Mouse (Mus musculus) CH12.LX (cell line): Measurements from ENCODE around the gene Matn3. TPM values are rescaled to one million over a fixed set of nuclear protein-coding genes. Genes with fewer than 3 reads are reported as not detected.

ENCODE experiments used
- DNase-seq: peaks from one replicate; pipeline ENCODE4 v3.0.0-alpha.2; 2013; ENCODE audit errors: extremely low read depth
- H3K27ac ChIP-seq: 2 replicates; pipeline ENCODE4 v1.5.1; 2012; ENCODE audit warnings: low read depth, mild to moderate bottlenecking, control low read depth, moderate library complexity; ENCODE audit not compliant: insufficient read depth
- H3K27me3 ChIP-seq: replicated peaks from 2 replicates; pipeline ENCODE3; 2012; ENCODE audit warnings: inconsistent platforms
- H3K36me3 ChIP-seq, 2 experiments: replicated peaks in 1 of 2; 2 replicates each; pipeline versions ENCODE3 to v1.6.1; 2012; ENCODE audit warnings: inconsistent platforms in 1 of 2, low read length in 1 of 2, mild to moderate bottlenecking in 1 of 2, mixed read lengths in 1 of 2, moderate library complexity in 1 of 2; ENCODE audit not compliant: control insufficient read depth in 1 of 2, insufficient read depth in 1 of 2
- H3K4me1 ChIP-seq, 2 experiments: 2 replicates each; pipeline ENCODE4 v1.6.1; 2012; ENCODE audit warnings: inconsistent platforms in 1 of 2, moderate library complexity in 1 of 2; ENCODE audit not compliant: insufficient read depth in 2 of 2, control insufficient read depth in 1 of 2
- H3K4me2 ChIP-seq: 2 replicates; pipeline ENCODE4 v1.6.1; 2012; ENCODE audit warnings: low read depth, mild to moderate bottlenecking, control low read depth; ENCODE audit not compliant: poor library complexity, insufficient read depth, severe bottlenecking
- H3K4me3 ChIP-seq, 3 experiments: fragments of 150-350 bp in 1 of 3; sonication (generic) in 1 of 3; replicated peaks in 1 of 3; 2 replicates each; pipeline versions ENCODE3 to v1.5.1; 2011 to 2012; ENCODE audit warnings: low read depth in 2 of 3, low read length in 2 of 3, mild to moderate bottlenecking in 2 of 3, moderate library complexity in 2 of 3, control low read depth in 1 of 3, improper control_type of control experiment in 1 of 3, inconsistent platforms in 1 of 3, mixed read lengths in 1 of 3; ENCODE audit not compliant: poor library complexity in 1 of 3
- H3K79me2 ChIP-seq: replicated peaks from 2 replicates; pipeline ENCODE4 v1.6.1; 2012; ENCODE audit warnings: mild to moderate bottlenecking, moderate library complexity; ENCODE audit not compliant: control insufficient read depth, poor library complexity, insufficient read depth, severe bottlenecking; ENCODE audit errors: extremely low read depth
- H3K9ac ChIP-seq: 2 replicates; pipeline ENCODE4 v1.6.1; 2012; ENCODE audit warnings: low read depth, mild to moderate bottlenecking, control low read depth, moderate library complexity; ENCODE audit not compliant: insufficient read depth
- H3K9me3 ChIP-seq: replicated peaks from 2 replicates; pipeline ENCODE3; 2012; ENCODE audit warnings: low read length, inconsistent platforms, mixed read lengths
- BHLHE40 ChIP-seq: IDR thresholded peaks from 2 replicates; pipeline ENCODE4 v1.6.1; 2011; ENCODE audit warnings: mild to moderate bottlenecking, low read depth, low read length, improper control_type of control experiment
- CHD2 ChIP-seq: IDR thresholded peaks from 2 replicates; pipeline ENCODE4 v1.6.1; 2011; ENCODE audit warnings: low read length, improper control_type of control experiment
- CTCF ChIP-seq, 2 experiments: IDR thresholded peaks in 1 of 2; conservative IDR thresholded peaks in 1 of 2; 2 replicates each; pipeline ENCODE4 v1.5.1; 2011 to 2012; ENCODE audit warnings: low read depth in 2 of 2, low read length in 2 of 2, improper control_type of control experiment in 1 of 2, inconsistent platforms in 1 of 2, mild to moderate bottlenecking in 1 of 2, moderate library complexity in 1 of 2
- E2F4 ChIP-seq: IDR thresholded peaks from 2 replicates; pipeline ENCODE4 v1.6.1; 2011; ENCODE audit warnings: low read depth, low read length, improper control_type of control experiment; ENCODE audit not compliant: insufficient replicate concordance
- ELF1 ChIP-seq: IDR thresholded peaks from 2 replicates; pipeline ENCODE4 v1.6.1; 2014; ENCODE audit warnings: low read depth, mild to moderate bottlenecking, inconsistent platforms, low read length, improper control_type of control experiment
- ETS1 ChIP-seq: conservative IDR thresholded peaks from 2 replicates; pipeline ENCODE4 v1.6.1; 2012; ENCODE audit warnings: low read depth, mild to moderate bottlenecking, inconsistent platforms, low read length, improper control_type of control experiment, moderate library complexity
- IRF4 ChIP-seq: IDR thresholded peaks from 2 replicates; pipeline ENCODE4 v1.6.1; 2014; ENCODE audit warnings: low read depth, mild to moderate bottlenecking, inconsistent platforms, low read length, improper control_type of control experiment
- MYC ChIP-seq: IDR thresholded peaks from 2 replicates; pipeline ENCODE4 v1.6.1; 2011; ENCODE audit warnings: low read depth, mild to moderate bottlenecking, improper control_type of control experiment, low read length
- PAX5 ChIP-seq: IDR thresholded peaks from 2 replicates; pipeline ENCODE4 v1.6.1; 2012; ENCODE audit warnings: low read length, inconsistent platforms, mixed read lengths
- POLR2A ChIP-seq: IDR thresholded peaks from 2 replicates; pipeline ENCODE4 v1.6.1; 2011; ENCODE audit warnings: low read depth, mild to moderate bottlenecking, improper control_type of control experiment, low read length
- RAD21 ChIP-seq: IDR thresholded peaks from 2 replicates; pipeline ENCODE4 v1.6.1; 2011; ENCODE audit warnings: low read depth, mild to moderate bottlenecking, low read length, improper control_type of control experiment, moderate library complexity
- SIN3A ChIP-seq: IDR thresholded peaks from 2 replicates; pipeline ENCODE4 v1.6.1; 2012; ENCODE audit warnings: low read length, improper control_type of control experiment, inconsistent platforms
- SMC3 ChIP-seq: IDR thresholded peaks from 2 replicates; pipeline ENCODE4 v1.6.1; 2011; ENCODE audit warnings: low read depth, low read length, improper control_type of control experiment
- TBP ChIP-seq: conservative IDR thresholded peaks from 2 replicates; pipeline ENCODE4 v1.6.1; 2011; ENCODE audit warnings: low read depth, low read length, improper control_type of control experiment
- TCF12 ChIP-seq: IDR thresholded peaks from 2 replicates; pipeline ENCODE4 v1.6.1; 2014; ENCODE audit warnings: low read depth, mild to moderate bottlenecking, inconsistent platforms, low read length, improper control_type of control experiment
- USF1 ChIP-seq: IDR thresholded peaks from 2 replicates; pipeline ENCODE4 v1.6.1; 2014; ENCODE audit warnings: low read depth, mild to moderate bottlenecking, inconsistent platforms, low read length, improper control_type of control experiment
- ZC3H11A ChIP-seq: IDR thresholded peaks from 2 replicates; pipeline ENCODE4 v1.6.1; 2012; ENCODE audit warnings: low read depth, mild to moderate bottlenecking, inconsistent platforms, low read length, improper control_type of control experiment
- ZNF384 ChIP-seq: IDR thresholded peaks from 2 replicates; pipeline ENCODE4 v1.6.1; 2012; ENCODE audit warnings: low read depth, low read length, improper control_type of control experiment, inconsistent platforms
- dilution Hi-C: fragments of 300-500 bp; cut with MboI; formaldehyde crosslinking; loops from 2 replicates; pipeline ENCODE4 v1.14.3; 2020; ENCODE audit warnings: low sequenced_read_pairs; ENCODE audit not compliant: extremely low pct_unique_long_range_greater_than_20kb, extremely low pct_ligation_motif_present
- in situ Hi-C: fragments of 300-500 bp; cut with MboI; formaldehyde crosslinking; loops from 3 replicates; pipeline ENCODE4 v1.14.3; 2019; ENCODE audit warnings: low sequenced_read_pairs, low pct_ligation_motif_present, low pct_unique_long_range_greater_than_20kb, mixed read lengths
- polyA plus RNA-seq: library from polyadenylated mRNA; unstranded; fragments of >175 nt; gene quantifications from 2 replicates; pipeline ENCODE4 v1.2.1, GENCODE M21; 2012; ENCODE audit warnings: low read depth; ENCODE audit not compliant: insufficient read length
- total RNA-seq, 2 experiments: library from RNA; depleted of rRNA; stranded (reverse); fragments of 300-350 nt in 1 of 2; fragments of >200 nt in 1 of 2; gene quantifications; 2 replicates each; pipeline ENCODE4 v1.2.3; 2012 to 2014

Matn3 gene
- total and polyA plus RNA-seq, 3 experiments, result not detected

DNA sequence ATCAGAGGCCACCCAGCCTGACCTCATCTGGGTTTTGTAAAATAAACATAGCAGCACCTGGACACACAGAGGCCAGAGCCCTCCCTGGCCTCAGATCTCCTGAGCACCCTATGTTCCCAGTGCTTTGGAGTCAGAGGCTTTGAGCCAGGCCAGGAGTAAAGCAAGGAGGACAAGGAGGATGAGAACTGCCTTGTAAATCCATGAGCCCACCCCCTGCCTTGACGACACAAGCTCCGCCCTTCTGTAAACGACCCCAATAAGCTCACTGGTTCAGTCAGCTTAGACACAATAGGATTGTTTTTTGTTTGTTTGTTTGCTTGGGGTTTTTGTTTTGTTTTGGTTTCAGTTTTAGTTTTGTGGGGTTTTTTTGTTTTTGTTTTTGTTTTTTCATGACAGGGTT is 45.2 kb upstream of the Matn3 start:
- Histone ChIP-seq H3K9ac (no peak overlapping the region), H3K9me3 (peaks cover 2% of the 10 kb centered on the region), H3K79me2 (no peaks in the 10 kb centered on the region), H3K4me3 (no peak overlapping the region), H3K27me3 (no peaks in the 10 kb centered on the region), H3K4me1 (peaks cover 0 to 20% of the 10 kb centered on the region in 2 experiments; a peak in 2 of 4 replicates), H3K4me2 (no peak overlapping the region), H3K36me3 (no peaks in the 10 kb centered on the region), H3K27ac (no peak overlapping the region)
- TF ChIP-seq ZC3H11A (no peak), TBP (no peak), SIN3A (no peak), ETS1 (no peak), BHLHE40 (no peak), CTCF (conservative IDR thresholded peaks at IDR 0.05 in 1 of 2, IDR thresholded peaks at IDR 0.05 in 1 of 2; ENCODE audit: low read depth in 2 of 2, low read length in 2 of 2) (no peak), ZNF384 (no peak), USF1 (no peak), TCF12 (no peak)
- in situ Hi-C loops (no loop called here), dilution Hi-C loops (no loop called here)
- DNase-seq, result no peak

DNA sequence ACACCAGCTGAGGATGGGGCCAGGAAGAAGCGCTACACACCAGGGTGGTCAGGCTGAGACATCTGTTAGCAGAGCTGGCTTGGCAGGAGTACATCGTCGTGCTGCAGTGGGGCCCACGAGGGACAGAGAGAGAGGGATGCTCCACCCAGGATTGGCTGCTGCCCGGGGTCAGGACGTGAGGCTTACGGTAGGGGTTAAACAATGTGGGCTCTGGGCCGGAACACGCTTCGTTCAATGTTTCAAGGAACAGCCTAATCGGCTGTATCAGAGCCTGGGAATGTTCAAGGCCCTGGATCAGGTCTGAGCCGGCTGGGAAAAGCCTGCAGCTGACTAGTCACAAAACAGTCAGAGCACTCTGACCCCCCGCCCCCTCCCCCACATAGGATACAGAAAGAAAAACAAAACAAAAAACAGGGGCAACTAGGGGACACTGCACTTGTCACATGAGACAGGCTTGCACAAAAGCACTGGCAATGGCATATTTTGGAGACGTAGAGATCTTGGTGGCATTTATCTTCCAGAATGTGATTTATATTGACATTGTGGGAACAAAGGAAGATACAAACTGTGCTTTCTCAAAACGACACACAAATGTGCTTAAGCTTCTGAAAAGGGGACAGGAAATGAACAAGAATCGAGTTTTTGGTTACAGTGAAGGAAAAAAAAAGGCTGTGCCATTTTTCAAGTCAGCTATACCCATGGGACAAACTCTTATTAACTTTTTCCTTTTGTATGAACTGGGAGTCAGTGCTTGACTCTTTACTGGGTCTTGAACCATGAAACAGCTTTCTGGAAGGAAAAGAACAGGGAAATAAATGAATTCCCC is 34.7 kb upstream of the Matn3 start:
- Histone ChIP-seq H3K4me3 (no peak overlapping the region), H3K4me1 (peaks cover 3 to 12% of the 10 kb centered on the region in 2 experiments; a peak in 3 of 4 replicates), H3K36me3 (peaks cover 0 to 3% of the 10 kb centered on the region in 2 experiments), H3K9me3 (no peaks in the 10 kb centered on the region), H3K27ac (no peak overlapping the region), H3K27me3 (no peaks in the 10 kb centered on the region), H3K79me2 (no peaks in the 10 kb centered on the region), H3K9ac (no peak overlapping the region), H3K4me2 (no peak overlapping the region)
- DNase-seq, result no peak
- in situ Hi-C loops (no loop called here), dilution Hi-C loops (no loop called here)
- TF ChIP-seq IRF4 (no peak), ZNF384 (peak; percentile 53; the same call in 1 of the 2 replicates), RAD21 (no peak)

DNA sequence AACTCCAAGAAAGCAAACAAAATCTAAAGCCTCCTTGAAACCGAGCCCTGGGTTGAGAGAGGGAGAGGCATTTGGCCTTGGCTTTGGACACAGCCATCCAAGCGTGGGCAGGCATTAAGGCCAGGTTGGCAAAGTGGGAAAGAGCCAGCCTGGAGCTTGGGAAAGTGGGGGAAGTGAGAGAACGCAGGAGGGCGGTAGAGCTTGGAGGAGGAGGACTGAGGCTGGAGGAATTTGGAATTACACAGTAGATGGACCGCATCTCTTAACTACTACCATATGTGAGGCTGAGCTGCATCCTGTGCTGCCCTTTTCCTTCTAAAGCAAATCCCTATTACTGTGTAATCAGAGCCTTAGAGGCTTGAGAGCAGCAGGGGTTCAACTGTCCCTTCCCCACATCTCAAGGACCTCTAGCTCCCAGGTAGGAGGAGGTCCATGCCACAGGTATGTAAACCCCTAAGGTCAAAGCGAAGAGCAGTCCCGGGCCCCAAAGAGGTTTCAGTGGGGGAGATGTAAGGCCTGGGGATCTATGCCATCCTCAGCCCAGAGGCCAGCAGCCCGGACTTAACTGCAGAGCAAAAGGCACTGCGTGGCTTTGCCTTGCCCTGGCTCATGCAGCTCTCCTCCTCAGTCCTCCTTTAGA is 33.9 kb upstream of the Matn3 start:
- Histone ChIP-seq H3K4me1 (peaks cover 3 to 12% of the 10 kb centered on the region in 2 experiments; a peak in 3 of 4 replicates), H3K79me2 (no peaks in the 10 kb centered on the region), H3K27ac (no peak overlapping the region), H3K4me3 (no peak overlapping the region), H3K9ac (no peak overlapping the region), H3K4me2 (no peak overlapping the region), H3K36me3 (peaks cover 0 to 3% of the 10 kb centered on the region in 2 experiments), H3K27me3 (no peaks in the 10 kb centered on the region), H3K9me3 (no peaks in the 10 kb centered on the region)
- in situ Hi-C loops, result no loop called here
- DNase-seq, result no peak
- no peak for TF ChIP-seq SMC3
- no peak for TF ChIP-seq ELF1
- TF ChIP-seq E2F4, result no peak
- TF ChIP-seq CHD2, result no peak
- no peak for TF ChIP-seq PAX5
- TF ChIP-seq POLR2A, result no peak
- no peak for TF ChIP-seq MYC
- dilution Hi-C loops, result no loop called here
